Mouse (Mus musculus) testis, postnatal 10 days (tissue): ENCODE data around the gene Ginm1.
"Not testable (repeated sequence)": the region's sequence is repeated elsewhere in the genome, so short reads cannot be mapped to it uniquely, and the experiment has no call there.

Source experiments
- DNase-seq: peaks from one replicate; pipeline ENCODE4 v3.0.0; 2021; ENCODE audit warnings: low spot score

Ginm1 gene

GRCm38 (mm10) chr10:7809937-7810336, 17.3 kb upstream of the Ginm1 start:
- no peak for DNase-seq

GRCm38 (mm10) chr10:7802519-7803140, 10.0 kb upstream of the Ginm1 start:
- DNase-seq = no peak

DNA sequence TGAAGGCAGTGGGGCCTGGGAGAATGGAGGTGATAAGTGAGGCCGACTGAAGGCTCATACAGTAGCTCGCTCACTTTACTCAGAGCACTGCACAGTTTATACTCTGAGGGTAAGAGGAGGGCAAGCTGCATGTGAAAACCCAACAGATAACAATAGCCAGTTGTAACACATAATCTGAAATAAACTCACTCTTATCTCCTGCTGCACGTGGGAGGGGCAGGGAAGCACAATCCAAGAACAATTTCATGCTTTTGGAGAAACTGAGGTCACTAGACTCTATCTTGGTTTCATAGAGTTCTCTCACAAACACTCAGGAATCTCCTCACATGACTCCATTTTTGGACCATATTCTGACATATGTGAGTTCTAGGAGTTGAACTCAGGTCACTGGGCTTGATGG, 8.6 kb upstream of the Ginm1 start:
- DNase-seq = no peak

DNA sequence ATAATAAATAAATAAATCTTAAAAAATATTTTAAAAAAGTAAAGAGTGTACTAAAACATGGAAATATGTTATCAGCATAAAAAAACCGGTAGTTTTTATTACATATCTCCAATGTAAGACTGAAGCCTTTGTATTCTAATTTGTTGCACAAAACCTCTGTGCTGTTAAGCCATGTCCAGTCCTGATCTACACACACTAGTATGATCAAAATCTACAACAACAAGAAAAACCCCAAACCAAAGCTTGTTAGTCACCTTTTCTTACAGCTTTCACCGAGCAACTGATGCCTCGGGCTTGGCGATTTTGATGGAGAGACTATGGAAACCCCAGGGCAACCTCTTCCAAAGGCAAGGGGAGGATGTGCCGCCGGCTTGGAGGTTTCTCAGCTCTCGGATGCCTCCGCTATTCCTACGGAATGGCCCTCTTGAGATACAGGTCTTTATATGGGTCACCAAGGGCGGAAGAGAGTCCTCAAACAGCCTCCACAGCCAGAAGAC, 322 bp downstream of the Ginm1 start:
- no peak for DNase-seq

GRCm38 (mm10) chr10:7787319-7787718, 5.3 kb downstream of the Ginm1 start:
- no peak for DNase-seq

DNA sequence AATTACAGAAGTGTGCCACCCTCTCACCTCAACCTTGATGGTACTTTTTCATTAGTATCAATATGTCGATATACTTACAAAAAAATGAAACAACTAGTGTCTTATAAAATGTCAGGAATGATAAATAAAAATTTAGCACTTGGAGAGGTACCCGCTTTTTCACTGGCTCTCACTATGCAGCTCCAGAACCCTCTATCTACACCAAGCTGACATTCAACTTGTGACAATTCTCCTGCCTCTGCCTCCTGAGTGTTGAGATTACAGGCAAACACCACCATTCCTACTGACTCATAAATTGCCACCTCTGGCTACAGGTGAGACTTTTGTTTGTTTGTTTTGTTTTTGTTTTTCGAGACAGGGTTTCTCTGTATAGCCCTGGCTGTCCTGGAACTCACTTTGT, 11.4 kb downstream of the Ginm1 start:
- no peak for DNase-seq

- DNase-seq = peak; percentile 94
These were observed 12.1 kb downstream of the Ginm1 start for GRCm38 (mm10) chr10:7780238-7781176.

DNA sequence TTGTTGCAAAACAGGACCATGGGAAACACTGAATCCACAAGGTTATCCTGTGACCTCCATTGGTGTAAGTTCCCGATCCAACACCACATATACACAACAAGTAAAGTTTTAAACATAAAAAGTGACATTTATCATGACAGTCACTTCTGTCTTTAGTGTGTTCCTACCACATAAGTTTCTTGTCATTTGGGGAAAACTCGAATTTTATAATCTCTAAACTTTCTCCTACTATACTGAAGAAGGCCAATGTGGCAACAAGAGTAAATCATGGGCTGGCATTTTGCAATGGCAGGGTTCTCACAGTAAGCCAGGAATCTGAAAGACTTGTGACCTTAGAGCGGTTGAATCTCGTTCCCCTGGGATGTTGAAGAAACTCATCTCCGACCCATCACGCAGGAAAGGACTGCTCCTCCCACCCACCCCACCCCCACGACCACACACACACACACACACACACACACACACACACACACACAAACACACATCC, 12.8 kb downstream of the Ginm1 start:
- no peak for DNase-seq

DNA sequence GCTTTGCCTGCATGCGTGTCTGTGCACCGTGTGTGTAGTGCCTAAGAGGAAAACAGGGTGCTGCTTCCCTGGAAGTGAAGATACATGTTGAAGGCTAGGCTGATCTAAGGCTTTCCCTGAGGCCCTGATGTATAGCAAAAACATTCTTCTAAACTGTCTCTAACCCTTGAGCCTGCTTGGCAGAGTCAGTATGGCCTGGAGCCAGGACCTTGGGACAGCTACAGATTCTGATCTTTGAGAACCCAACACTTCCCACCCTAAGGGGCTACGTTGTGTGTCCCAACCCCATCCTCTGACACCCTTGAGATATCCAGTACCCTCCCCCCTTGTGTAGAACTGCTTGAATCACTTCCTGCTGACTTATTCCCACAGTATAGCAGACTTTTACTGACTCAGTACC, 14.3 kb downstream of the Ginm1 start:
- DNase-seq = no peak

GRCm38 (mm10) chr10:7775421-7775820, 17.2 kb downstream of the Ginm1 start:
- DNase-seq = no peak

DNA sequence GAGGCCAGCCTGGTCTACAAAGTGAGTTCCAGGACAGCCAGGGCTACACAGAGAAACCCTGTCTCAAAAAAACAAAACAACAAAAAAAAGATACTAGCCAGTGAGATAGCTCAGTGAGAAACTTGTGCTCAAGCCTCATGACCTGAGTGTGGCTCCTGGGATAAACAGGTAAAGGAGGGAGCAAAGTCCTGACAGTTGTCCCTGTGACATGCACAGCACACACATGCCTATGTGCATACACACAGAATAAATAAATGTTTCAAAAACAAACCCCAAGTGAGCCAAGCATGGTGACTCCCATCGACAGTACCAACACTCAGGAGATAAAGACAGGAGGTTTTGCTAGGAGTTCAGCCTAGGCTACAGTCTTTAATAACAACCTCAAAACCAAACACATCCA, 19.9 kb downstream of the Ginm1 start:
- no peak for DNase-seq

GRCm38 (mm10) chr10:7772346-7772745, 20.3 kb downstream of the Ginm1 start:
- DNase-seq = no peak

DNA sequence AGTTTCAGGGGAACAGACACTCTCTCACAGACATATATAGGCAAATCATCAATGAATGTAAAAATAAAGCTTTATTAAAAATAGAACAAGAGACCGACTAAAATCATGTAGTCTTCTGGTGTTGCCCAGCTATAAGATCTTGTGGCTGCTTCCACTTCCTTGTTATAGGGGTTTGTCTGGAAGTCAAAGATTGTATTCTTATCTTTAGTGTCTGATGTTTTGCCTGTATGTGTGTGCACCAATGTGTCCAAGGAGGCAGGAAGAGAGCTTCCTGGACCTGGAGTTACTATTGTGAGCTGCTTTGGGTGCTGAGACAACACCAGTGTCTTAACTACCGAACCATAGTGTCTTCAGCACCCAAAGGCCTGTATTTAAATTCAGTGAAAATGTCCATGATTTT, 35.1 kb downstream of the Ginm1 start:
- no peak for DNase-seq

DNA sequence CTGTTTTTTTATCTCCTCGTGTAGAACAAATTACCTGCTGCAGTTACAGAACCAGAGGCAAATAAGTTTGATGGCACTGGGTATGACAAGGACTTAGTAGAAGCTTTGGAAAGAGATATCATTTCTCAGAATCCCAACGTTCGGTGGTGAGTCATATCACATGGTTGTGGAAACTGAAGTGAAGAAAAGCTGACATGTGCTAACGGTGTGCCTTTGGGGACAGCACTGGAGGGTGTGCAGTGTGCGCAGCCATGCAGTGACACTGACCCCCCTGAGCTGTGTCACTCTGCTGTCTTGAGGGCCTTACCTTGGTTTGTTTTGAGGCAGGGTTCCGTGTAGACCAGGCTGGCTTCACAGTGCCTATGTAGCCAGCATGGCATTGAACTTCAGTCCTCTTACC, 43.9 kb downstream of the Ginm1 start:
- DNase-seq = no peak

GRCm38 (mm10) chr10:7745528-7745927, 47.1 kb downstream of the Ginm1 start:
- not testable (repeated sequence) for DNase-seq

- no peak for DNase-seq
These were observed 54.7 kb downstream of the Ginm1 start for GRCm38 (mm10) chr10:7737914-7738313.

- no peak for DNase-seq
These were observed 55.5 kb downstream of the Ginm1 start for GRCm38 (mm10) chr10:7737122-7737521.

DNA sequence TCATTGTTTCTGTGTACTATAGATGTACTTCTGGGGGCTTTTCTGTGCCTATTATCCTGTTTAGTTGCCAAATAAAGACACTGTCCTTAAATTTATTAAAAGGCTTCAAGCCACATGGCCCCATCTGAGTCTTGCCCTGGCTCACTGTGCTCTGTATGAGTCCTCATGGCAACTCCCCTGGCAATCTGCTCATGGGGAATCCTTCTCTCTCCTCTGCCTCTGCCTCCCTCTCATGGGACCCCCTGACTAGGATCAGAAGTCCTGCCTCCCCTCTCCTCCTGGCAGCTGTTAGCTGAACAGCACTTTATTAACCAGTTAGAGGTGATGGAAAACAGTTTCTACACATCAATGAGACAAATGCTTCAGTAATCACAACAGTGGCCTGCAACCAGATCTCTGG, 61.0 kb downstream of the Ginm1 start:
- no peak for DNase-seq

GRCm38 (mm10) chr10:7727011-7727410, 65.6 kb downstream of the Ginm1 start:
- no peak for DNase-seq

DNA sequence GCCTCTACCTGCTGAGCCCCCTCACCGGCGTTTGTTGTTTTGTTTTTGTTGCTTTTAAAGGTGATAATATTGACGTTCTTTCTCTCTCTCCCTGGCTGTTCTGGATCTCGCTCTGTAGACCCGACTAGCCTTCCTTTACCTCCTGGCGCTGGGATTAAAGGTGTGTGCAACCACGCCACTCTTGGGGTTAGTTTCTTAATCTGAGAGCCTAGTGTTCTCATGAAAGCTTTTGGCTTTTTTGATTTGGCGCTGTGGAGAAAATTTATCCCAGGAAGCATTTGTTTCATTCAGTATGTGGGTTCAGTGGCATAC, 66.2 kb downstream of the Ginm1 start:
- no peak for DNase-seq

DNA sequence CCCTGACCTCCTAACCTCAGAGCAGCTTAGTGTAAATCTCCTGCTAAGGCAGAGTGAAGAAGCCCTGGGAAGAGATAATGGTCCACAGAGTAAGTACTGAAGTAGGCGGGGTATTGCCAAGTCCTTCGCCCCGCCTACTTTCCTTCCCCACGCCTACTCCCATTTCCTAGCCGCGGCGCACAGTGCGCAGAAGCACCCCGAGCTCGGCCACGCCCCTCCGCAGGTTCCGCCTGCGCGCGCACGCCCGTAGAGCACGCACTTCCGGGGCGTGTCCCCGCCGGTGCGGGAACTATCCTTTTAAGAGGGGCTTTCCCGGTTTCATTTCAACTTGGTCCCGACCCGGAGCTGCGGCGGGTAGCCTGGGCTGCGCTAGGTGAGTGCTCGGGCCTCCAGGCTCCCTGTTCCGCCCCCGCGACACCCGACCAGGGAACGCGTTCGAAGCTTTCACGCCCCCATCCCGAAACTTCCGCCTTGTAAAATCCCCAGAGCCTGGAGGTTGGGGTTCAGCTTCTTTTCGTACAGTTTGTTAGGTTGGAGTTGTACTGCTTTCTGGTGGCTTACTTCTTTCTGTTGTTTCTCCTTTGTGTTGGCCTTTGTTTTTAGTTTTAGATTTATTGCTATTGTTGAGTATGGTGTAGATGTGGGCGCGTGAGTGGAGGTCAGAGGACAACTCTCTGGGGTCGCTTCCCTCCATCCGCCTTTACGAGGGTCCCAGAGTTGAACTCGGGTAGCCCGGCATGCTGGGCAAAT, 66.7 kb downstream of the Ginm1 start, which contains the start of gene Katna1:
Gene Katna1 (plus strand): TSS at position 250 of the 750 bp plus-strand sequence.
- peak; percentile 98 for DNase-seq
